Mouse (Mus musculus) cortical plate, adult 2 months (tissue): ENCODE data around the gene Krtap17-1.

ENCODE experiments used
- CTCF ChIP-seq: fragments of 200-500 bp; IDR thresholded peaks from 2 replicates; pipeline ENCODE4 v1.5.1; 2011; ENCODE audit warnings: mild to moderate bottlenecking, control low read depth, low read length; ENCODE audit not compliant: insufficient read depth; ENCODE audit errors: extremely low read depth
- POLR2A ChIP-seq: fragments of 200-500 bp; IDR thresholded peaks from 2 replicates; pipeline ENCODE4 v1.6.1; 2011; ENCODE audit warnings: mild to moderate bottlenecking, low read length, control low read depth; ENCODE audit not compliant: insufficient read depth; ENCODE audit errors: extremely low read depth

GRCm38 (mm10) chr11:99990571-99990970 is 3.2 kb downstream of the Krtap17-1 start:
- TF ChIP-seq CTCF (no peak), POLR2A (no peak)
